Mouse (Mus musculus) MN1 (cell line): ENCODE data around the gene Thada.

Source experiments
- DNase-seq: peaks from one replicate; pipeline ENCODE4 v3.0.0-alpha.2; 2016; ENCODE audit warnings: low spot score

The Thada gene

GRCm38 (mm10) chr17:84369769-84370168 lies 96.2 kb downstream of the Thada start:
- peak; percentile 70 for DNase-seq

- no peak for DNase-seq
These were observed 97.6 kb downstream of the Thada start for GRCm38 (mm10) chr17:84368213-84369014.

GRCm38 (mm10) chr17:84367663-84368062 lies 98.3 kb downstream of the Thada start:
- DNase-seq, result no peak

GRCm38 (mm10) chr17:84365791-84366301 lies 100.2 kb downstream of the Thada start:
- DNase-seq, result no peak

- DNase-seq, result no peak
These were observed 100.8 kb downstream of the Thada start for GRCm38 (mm10) chr17:84365006-84365716.

GRCm38 (mm10) chr17:84363444-84363843 lies 102.6 kb downstream of the Thada start:
- no peak for DNase-seq

GRCm38 (mm10) chr17:84362581-84363286 lies 103.3 kb downstream of the Thada start:
- no peak for DNase-seq

GRCm38 (mm10) chr17:84361006-84361405 lies 105.0 kb downstream of the Thada start:
- DNase-seq, result no peak

GRCm38 (mm10) chr17:84359810-84360209 lies 106.2 kb downstream of the Thada start:
- DNase-seq, result peak; percentile 47

GRCm38 (mm10) chr17:84358951-84359644 lies 106.9 kb downstream of the Thada start:
- no peak for DNase-seq

- DNase-seq, result no peak
These were observed 108.2 kb downstream of the Thada start for GRCm38 (mm10) chr17:84357776-84358175.

GRCm38 (mm10) chr17:84356056-84356887 lies 109.7 kb downstream of the Thada start:
- no peak for DNase-seq

GRCm38 (mm10) chr17:84355006-84355405 lies 111.0 kb downstream of the Thada start:
- DNase-seq, result no peak

GRCm38 (mm10) chr17:84353902-84354311 lies 112.1 kb downstream of the Thada start:
- no peak for DNase-seq

GRCm38 (mm10) chr17:84353224-84353901 lies 112.6 kb downstream of the Thada start:
- no peak for DNase-seq

- DNase-seq, result no peak
These were observed 113.2 kb downstream of the Thada start for GRCm38 (mm10) chr17:84352790-84353154.

GRCm38 (mm10) chr17:84351912-84352789 lies 113.9 kb downstream of the Thada start:
- DNase-seq, result no peak

GRCm38 (mm10) chr17:84351276-84351675 lies 114.7 kb downstream of the Thada start:
- peak; percentile 30 for DNase-seq

- no peak for DNase-seq
These were observed 117.1 kb downstream of the Thada start for GRCm38 (mm10) chr17:84348865-84349264.
